Mouse (Mus musculus): ENCODE measurements around the gene Txnip.
"Not testable (repeated sequence)": the region's sequence is repeated elsewhere in the genome, so short reads cannot be mapped to it uniquely, and the experiment has no call there.

Gene Txnip

DNA sequence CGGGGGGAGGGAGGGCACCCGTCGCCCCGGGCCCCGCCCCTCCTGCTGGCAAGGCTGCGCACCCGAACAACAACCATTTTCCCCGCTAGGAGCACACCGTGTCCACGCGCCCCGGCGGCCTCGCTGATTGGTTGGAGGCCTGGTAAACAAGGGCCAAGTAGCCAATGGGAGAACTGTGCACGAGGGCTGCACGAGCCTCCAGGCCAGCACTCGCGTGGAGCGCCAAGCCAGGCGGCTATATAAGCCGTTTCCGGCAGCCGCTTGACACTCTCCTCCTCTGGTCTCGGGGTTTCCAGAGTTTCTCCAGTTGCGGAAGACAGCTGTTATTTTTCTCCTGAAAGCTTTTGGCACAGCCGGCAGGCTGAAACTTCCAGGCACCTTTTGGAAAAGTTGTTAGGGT, at the start of gene Txnip:
Gene Txnip (plus strand): TSS at position 264 of the 400 bp plus-strand sequence.
- DNase-seq (ENCODE audit: low read depth, low spot score): peak; percentile 99

DNA sequence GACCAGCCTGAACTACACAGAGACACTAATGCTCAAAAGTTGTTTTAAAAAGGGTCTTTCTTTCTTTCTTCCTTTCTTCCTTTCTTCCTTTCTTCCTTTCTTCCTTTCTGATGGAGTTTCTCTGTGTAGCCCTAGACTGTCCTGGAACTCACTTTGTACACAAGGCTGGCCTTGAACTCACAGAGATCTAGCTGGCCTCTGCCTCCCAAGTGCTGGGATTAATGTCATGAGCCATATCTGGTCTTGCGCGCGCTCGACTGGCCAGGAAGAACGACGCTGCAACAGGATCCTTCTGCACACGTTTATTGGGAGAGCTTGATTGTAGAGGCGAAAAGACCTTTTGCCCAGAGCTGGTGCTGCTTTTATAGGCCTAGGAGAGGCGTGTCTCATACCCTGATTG, 49.8 kb upstream of the Txnip start:
- DNase-seq (ENCODE audit: low read depth, low spot score): not testable (repeated sequence)

DNA sequence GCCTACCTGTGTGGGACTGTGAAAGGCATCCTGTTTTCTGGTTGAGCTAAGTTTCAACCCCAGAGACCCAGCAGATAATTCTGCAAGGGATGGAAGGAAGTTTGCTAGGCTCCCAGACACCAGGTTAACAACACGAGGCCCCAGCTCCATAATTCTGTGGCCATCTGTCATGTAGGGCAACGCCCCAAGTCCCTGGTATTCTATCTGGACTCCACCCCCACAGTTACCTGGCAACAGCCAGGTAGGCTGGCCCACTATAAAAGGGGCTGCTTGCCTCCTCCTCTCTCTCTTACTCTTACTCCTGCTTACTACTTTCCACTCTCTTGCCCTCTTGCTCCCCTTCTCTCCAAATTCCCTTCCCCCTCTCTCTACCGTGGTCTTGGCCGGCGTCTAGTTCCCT, 37.6 kb upstream of the Txnip start:
- no peak for DNase-seq (ENCODE audit: low read depth, low spot score)

DNA sequence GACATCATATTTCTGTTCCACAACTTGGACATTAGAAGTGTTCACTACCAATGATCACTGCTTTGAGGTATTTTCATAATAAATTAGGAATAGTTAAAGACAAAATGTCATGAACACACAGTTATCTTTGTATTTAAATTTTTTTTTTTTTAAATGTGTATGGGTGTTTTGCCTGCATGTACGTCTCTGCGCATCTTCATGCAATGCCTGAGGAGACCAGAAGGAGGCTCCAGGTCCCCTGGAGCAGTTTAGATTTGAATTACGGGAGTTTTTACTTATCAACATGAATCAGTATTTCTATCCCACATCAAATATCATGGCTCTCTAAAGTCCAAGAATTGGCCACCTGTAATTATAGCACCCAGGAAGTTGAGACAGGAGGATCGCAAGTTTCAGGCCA, 35.6 kb upstream of the Txnip start:
- peak; percentile 52 for DNase-seq (ENCODE audit: low read depth, low spot score)

DNA sequence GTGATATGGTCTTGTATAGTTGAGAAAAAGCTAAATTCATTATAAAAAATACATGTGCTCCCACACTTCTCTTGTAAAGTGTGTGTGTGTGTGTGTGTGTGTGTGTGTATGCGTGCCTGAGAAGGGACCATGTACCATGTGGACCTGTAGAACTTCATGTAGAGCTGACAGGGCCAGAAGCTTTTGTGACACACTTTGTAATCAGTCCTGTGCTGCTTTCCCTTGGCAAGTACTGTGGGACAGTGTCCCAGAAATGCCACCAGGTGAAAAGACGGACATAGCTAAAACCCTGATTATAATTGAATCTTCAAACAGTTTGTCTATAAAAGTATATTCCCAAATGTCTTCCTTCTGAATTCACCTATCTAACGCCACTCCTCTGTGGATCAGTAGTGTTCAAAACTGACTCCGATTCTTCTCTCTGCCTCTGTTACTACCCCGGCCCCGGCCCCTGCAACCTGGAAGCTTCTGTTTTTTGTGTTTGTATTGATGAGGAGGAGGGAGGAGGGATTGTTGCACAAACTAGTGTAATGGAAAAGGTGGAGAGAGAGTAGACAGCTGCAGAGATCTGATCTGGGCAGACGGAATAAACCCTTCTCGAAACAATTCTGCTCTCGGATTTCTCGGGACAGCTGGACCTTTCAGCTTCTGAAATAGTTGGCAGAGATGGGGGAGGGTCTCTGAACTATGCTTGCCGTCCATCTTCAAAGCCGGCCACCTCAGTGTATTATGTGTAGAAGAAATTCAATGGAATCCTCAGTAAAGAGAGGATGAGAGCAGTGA, 33.5 kb upstream of the Txnip start:
- DNase-seq (ENCODE audit: low read depth, low spot score): no peak

DNA sequence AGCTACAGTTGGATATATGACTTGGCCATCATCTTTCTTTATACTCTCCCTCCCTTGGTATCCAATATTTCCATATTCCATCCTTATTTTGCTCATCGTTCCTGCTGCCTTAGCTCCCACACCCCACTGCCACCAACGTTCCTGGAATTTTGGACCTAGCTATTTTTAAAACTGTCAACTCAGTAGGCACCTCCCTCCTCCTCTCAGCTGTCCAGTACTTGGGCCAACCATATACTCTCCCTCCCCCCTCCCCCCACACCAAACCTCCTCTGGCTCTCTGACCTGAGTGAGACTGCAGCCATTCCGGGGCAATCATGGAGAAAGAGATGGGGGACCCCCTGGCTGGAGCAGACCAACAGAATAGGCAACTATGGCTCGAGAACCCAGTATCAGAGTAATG, 32.8 kb upstream of the Txnip start, which contains the start of gene Hfe2:
Gene Hfe2 (plus strand): TSS at position 259 of the 400 bp plus-strand sequence.
- no peak for DNase-seq (ENCODE audit: low read depth, low spot score)

DNA sequence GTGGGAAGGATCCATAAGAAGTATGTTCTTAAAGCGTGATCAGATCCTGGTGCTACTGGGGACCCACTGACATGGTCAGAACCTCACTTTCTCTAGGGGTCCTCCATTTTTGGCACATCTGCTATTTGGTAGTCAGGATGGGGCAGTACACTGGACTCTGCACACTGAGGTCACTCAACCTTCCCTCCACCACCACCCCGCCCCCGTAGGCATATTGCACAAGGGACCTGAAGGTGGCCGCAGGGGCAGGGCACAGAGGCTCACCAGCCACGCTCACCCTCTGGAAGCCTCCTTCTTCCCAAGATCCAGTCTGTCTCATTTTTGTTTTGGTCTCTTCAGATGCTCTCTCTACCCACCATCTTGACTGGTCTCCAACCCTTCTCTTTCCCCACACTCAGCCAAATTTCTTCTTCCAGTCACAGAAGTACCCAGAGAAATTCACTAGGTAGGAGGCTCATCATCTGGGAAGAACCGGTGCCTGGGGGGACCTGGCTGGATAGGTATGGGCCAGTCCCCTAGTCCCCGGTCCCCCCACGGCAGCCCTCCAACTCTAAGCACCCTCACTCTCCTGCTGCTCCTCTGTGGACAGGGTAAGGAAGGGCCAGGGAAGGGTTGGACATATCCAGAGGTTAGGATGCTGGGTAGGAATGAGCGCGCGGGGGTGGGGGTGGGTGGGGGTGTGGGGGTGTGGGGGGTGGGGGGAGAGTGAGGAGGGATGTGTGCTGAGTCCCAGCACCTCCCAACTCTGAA, 31.6 kb upstream of the Txnip start:
- no peak for DNase-seq (ENCODE audit: low read depth, low spot score)

DNA sequence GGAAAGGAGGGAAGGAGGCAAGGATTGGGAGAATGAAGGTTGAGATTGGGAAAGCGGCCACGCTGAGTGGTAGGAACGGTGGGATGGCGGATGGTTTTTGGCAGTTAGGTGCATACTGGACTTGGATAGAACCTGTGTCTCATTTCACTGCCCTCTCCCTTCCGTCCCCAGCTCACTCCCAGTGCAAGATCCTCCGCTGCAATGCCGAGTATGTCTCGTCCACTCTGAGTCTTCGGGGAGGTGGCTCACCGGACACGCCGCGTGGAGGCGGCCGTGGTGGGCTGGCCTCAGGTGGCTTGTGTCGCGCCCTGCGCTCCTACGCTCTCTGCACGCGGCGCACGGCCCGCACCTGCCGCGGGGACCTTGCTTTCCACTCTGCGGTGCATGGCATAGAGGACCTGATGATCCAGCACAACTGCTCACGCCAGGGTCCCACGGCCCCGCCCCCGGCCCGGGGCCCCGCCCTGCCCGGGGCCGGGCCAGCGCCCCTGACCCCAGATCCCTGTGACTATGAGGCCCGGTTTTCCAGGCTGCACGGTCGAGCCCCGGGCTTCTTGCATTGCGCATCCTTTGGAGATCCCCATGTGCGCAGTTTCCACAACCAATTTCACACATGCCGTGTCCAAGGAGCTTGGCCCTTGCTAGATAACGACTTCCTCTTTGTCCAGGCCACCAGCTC, 30.8 kb upstream of the Txnip start:
- no peak for DNase-seq (ENCODE audit: low read depth, low spot score)

DNA sequence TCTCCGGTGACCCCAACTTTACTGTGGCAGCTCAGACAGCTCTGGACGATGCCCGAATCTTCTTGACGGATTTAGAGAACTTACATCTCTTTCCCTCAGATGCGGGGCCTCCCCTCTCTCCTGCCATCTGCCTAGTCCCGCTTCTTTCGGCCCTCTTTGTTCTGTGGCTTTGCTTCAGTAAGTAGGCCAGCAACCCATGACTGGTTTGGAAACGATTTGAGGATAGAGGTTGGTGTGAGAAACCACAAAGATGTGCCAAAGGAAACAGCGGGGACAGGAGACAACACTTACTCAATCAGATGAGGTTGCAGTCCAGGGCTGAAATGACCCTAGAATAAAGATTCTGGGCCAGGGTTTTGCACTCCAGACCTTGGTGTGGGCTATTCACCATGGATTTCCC, 29.3 kb upstream of the Txnip start:
- DNase-seq (ENCODE audit: low read depth, low spot score): no peak

DNA sequence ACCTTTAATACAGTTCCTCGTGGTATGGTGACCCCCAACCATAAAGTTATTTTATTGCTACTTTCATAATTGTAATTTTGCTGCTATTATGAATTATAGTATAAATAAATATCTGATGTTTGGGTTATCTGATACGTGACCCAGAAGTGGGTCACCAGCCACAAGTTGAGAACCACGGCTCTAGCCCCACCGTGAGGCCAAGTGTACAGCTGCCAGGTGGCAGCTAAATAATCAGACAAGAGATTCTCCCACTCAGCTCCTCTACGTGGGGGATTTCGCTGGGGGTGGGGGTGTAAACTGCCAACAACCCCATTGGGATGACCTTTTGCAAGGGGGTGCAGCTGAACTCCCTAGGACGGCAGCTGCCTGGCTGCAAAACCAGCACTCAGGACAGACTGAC, 25.7 kb upstream of the Txnip start:
- DNase-seq (ENCODE audit: low read depth, low spot score): no peak

DNA sequence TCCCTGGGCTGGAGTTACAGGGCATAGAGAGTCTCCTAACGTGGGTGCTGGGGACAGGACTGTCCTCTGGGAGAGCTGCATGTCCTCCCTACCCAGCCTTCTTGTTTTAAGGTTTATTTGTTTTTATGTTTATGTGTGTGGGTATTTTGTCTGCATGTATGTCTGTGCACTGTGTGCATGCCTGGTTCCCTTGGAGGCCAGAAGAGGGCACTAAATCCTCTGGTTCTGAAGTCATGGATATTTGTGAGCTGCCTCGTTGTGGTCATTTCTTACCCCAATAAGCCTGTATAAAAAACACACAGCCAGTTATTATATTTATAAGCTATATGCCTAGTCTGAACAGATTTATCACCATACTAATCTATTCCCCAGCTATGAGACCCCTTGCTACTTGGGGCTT, 23.5 kb upstream of the Txnip start:
- no peak for DNase-seq (ENCODE audit: low read depth, low spot score)

DNA sequence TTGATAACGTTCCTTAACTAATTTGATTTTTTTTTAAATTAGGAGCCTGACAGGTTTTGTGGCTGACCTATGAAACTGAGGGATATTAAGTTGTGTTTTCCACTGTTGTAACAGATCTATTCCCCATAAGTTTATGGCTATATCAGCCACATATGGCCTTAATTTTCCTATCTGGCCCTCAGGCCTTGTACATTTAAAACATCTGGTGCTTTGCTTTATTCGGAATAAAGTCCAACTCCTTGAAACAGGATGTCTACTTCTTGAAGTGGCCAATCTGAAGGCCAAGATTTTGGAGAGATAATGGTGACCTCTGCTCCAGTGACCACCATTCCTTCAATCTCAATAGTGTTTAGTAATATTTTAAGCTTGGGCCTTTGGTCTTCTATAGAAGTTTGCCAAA, 18.4 kb upstream of the Txnip start:
- DNase-seq (ENCODE audit: low read depth, low spot score): no peak

DNA sequence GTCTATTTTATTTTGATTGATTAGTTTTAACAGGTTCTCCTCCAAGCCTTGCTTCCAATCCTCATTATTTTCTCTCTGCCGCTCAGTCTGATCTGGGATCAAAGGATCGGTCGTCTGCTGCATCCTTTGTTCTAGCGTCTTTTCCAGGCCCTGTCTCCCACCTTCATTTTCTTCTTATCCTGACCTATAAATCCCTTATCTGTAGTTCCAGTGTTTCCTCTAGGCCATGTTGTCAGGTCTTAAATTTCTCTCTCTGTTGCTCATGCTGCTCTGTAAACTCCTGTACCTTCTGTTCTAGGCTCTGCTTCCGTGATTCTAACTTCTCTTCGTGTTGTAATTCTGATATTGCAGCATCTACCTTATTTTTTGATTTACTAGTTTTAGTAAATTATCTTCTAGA, 17.0 kb upstream of the Txnip start:
- no peak for DNase-seq (ENCODE audit: low read depth, low spot score)

DNA sequence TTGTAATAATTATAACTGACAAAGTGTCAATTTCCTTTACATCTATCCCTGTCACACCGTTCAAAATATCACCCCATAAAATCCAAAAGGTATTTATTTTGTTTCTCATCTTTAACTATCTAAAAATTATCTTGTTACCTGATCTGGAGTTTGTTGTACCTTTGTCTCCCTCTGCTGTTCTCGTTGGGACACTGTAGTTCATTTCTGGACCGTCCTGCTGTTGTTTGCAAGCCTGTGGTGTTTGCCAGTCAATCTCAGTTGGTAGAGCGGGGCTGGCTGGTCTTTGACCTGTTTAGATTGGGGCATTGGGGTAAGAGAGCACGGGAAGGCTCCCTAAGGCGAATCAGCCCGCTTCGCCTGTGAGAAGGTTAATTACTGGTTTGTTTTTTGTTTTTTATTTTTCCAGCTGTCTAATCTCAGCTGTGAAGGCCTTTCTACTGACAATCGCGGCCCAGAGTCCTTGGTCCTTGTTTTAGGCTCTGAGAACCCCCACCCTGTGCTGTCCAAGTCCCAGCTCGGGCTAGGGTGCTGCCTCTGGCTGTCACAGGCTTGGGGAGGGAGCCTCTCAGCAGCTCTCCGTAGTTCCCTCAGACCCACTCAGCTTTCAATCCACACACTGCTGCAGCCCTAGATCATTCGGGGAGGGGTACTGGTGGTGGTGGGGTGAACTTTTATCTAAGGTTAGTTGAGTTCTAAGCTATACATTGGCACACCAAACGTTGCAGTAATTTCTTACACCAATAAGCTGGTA, 16.3 kb upstream of the Txnip start:
- DNase-seq (ENCODE audit: low read depth, low spot score): peak; percentile 24

DNA sequence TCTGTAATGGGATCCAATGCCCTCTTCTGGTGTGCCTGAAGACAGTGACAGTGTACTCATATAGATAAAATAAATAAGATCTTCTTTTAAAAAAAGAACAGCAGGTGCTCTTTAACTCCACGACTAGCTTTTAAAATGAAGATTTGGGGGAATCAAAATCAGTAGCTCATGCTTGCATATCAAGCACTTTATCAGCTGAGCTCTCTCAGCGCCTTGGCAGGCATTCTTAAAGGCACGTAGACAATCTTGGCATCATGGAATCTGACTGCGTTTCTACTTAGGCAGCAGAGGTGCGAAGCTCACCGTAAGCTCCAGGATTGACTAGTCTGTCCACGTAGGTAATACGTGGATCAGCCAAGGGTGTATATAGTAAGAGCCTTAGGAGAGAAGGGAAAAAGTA, 15.2 kb upstream of the Txnip start:
- DNase-seq (ENCODE audit: low read depth, low spot score): no peak

DNA sequence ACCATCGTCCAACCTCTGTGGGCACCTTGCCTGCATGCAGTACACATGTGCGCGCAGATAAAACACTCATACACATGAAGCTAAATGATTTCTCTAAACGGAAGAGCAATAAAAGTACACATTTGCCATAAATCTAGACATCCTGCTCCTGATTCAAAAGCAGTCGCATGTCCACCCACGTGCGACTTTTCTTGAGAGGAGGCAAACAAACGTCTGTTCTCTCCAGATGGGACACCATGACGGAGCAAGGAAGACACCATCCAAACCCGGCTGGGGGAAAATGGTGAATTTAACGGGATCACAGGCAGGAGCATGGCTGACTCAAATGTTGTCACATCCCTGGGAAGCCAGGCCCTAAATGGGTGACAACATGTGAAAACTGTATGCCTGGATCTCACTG, 14.4 kb upstream of the Txnip start:
- no peak for DNase-seq (ENCODE audit: low read depth, low spot score)

DNA sequence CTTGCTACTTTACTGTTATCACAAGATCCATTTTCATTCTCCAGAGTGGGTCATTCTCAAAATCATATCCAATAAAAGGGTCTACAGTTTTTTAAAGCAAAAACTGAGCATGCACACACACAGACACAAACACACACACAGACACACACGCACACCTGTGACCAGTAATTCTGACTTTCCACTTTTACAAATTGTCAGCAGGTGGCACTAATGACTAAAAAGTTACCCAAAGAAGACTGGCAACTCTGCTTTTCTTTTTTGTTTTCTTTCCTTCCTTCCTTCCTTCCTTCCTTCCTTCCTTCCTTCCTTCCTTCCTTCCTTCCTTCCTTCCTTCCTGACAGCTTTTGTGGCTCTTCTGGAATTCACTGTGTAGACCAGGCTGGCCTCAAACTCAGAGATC, 12.2 kb upstream of the Txnip start:
- peak; percentile 29 for DNase-seq (ENCODE audit: low read depth, low spot score)

DNA sequence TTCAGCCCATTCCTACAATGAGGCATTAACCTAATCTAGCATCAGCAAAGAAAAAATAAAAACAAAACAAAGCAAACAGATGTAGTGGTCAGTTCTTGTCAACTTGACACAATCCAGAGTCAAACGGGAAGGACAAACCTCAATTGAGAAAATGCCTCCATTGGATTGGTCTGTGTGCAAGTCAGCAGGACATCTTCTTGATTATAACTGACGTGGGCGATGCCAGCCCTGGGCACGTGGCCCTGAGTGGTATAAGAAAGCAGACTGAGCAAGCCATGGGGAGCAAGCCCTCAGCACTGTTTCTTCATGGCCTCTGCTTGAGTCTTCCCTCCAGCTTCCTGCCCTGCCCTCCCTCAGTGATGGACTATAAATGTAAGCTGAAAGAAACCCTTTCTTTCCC, 10.9 kb upstream of the Txnip start:
- DNase-seq (ENCODE audit: low read depth, low spot score): no peak

DNA sequence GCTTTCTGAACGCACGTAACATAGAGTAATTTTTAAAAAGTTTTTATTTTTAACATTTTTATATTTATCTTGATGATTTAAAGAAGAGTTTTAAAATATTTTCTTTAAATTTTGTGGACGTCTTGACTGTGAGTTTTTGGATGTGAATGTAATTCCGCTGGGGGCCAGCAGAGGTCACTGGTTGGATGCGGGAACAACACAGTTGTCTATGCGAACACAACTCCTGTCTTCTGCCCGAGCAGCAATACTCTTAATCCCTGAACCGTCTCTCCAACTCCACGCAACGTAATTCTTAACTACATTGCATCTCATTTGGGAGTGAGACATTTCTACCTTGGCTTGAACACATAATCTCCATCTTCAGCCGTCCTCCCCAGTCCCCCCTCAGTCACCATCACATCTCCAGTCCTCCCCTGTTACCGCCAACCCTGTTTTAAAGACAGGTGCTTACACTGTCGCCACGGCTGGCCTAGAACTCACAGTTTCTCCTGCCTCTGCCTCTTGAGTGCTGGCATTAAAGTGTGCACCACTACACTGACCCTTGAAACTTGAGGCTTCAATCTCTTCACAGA, 10.3 kb upstream of the Txnip start:
- peak; percentile 74 for DNase-seq (ENCODE audit: low read depth, low spot score)

DNA sequence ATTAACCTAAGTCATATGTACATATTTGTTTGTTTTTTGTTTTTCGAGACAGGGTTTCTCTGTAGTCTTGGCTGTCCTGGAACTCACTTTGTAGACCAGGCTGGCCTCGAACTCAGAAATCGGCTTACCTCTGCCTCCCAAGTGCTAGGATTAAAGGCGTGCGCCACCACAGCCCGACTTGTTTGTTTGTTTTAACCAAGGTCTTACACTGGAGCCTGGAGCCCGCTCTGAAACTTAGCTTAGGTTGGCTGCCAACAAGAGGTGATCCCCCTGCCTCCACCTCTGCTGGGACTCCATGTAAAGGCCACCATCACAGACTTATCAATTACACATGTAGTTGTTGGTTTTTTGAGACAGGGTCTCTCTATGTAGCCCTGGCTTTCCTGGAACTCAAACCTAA, 8.9 kb upstream of the Txnip start:
- DNase-seq (ENCODE audit: low read depth, low spot score): no peak

DNA sequence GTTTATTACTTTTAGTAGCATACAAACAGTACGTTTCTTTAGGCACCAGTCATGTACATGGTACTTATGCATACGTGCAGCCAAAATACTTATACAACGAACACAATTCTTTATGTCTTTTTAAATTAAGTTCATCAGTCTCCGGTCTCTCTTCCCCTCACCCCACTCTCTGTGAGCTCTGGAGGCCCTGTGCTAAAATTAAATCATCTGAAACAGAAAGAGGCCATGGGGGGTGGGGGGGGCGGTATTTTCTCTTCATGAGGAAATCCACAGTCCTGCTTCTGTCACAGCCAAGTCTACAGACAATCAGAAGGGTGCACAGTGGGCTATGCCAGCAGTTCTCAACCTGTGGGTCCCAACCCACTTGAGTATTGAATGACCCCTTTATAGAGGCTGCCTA, 8.4 kb upstream of the Txnip start:
- no peak for DNase-seq (ENCODE audit: low read depth, low spot score)

DNA sequence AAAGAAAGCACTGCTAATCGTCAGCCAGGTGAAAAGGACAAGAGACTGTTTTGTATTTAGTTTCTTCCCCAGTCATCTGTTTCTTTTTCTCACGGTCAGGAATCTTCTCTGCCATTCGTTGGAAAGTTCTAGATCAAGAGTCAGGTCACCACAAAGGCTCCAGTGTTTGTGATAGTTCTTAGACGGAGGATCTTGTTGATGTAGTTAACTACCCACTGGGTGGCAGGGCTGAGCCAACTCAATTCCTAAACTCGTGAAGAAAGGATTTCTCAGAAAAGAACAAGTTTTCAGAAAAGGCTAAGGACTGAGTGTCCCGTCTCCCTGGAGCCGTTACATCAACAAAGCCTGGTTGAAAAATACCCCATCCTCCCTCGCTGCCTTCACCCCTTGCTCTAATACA, 6.6 kb upstream of the Txnip start:
- peak; percentile 73 for DNase-seq (ENCODE audit: low read depth, low spot score)
